Mouse (Mus musculus) neural tube, embryonic 13.5 days (tissue): ENCODE results near the gene Cdc42bpg. TPM values are rescaled to one million over a fixed set of nuclear protein-coding genes. Genes with fewer than 3 reads are reported as not detected.
"Not testable (repeated sequence)": the region's sequence is repeated elsewhere in the genome, so short reads cannot be mapped to it uniquely, and the experiment has no call there.

Experiments used
- ATAC-seq: fragments of 200-750 bp; cut with Nextera tagmentation; 2 replicates; pipeline ENCODE4 v1.8.0; 2017; ENCODE audit warnings: low read depth, mild to moderate bottlenecking, moderate TSS enrichment, moderate library complexity
- H3K27ac ChIP-seq: fragments of 300-500 bp; sonication (generic); replicated peaks from 2 replicates; pipeline ENCODE4 v1.5.1; 2015; ENCODE audit warnings: moderate library complexity, mild to moderate bottlenecking, inconsistent platforms
- H3K27me3 ChIP-seq: fragments of 300-500 bp; sonication (generic); 2 replicates; pipeline ENCODE4 v1.6.1; 2015; ENCODE audit warnings: mild to moderate bottlenecking, inconsistent platforms
- H3K36me3 ChIP-seq: fragments of 300-500 bp; sonication (generic); 2 replicates; pipeline ENCODE4 v1.6.1; 2015; ENCODE audit warnings: mild to moderate bottlenecking, inconsistent platforms
- H3K4me1 ChIP-seq: fragments of 300-500 bp; sonication (generic); replicated peaks from 2 replicates; pipeline ENCODE4 v1.6.1; 2015; ENCODE audit warnings: inconsistent platforms
- H3K4me2 ChIP-seq: fragments of 300-500 bp; sonication (generic); 2 replicates; pipeline ENCODE4 v1.6.1; 2015; ENCODE audit warnings: inconsistent platforms, mild to moderate bottlenecking, moderate library complexity
- H3K4me3 ChIP-seq: fragments of 300-500 bp; sonication (generic); 2 replicates; pipeline ENCODE4 v1.5.1; 2015; ENCODE audit warnings: mild to moderate bottlenecking, inconsistent platforms
- H3K9ac ChIP-seq: fragments of 300-500 bp; sonication (generic); 2 replicates; pipeline ENCODE4 v1.6.1; 2015; ENCODE audit warnings: moderate library complexity, mild to moderate bottlenecking, inconsistent platforms
- H3K9me3 ChIP-seq: fragments of 300-500 bp; sonication (generic); 2 replicates; pipeline ENCODE4 v1.6.1; 2016; ENCODE audit warnings: inconsistent platforms
- WGBS: fragments of 180-500 bp; shearing (Covaris S2); methylation state at CpG from one replicate; pipeline ENCODE4 v1.1.7; 2015; 5-methylcytosine and 5-hydroxymethylcytosine counted together
- polyA plus RNA-seq: library from polyadenylated mRNA; unstranded; fragments of >200 nt; fragmentation: Nextera tagmentation; extraction: Ambion mirVana; gene quantifications from 2 replicates; pipeline ENCODE4 v1.2.1, GENCODE M21; 2015

Gene Cdc42bpg
- polyA plus RNA-seq, 1 experiment from 2014 or later = 0.57 TPM

GRCm38 (mm10) chr19:6289696-6290238 lies 16.5 kb upstream of the Cdc42bpg start:
- WGBS = 95% methylated on average over 14 of the region's 14 CpGs
- Histone ChIP-seq H3K9me3 (no peaks in the 10 kb centered on the region), H3K27me3 (no peaks in the 10 kb centered on the region), H3K4me2 (no peak overlapping the region), H3K4me3 (no peak overlapping the region), H3K27ac (no peak overlapping the region), H3K36me3 (peaks cover 76% of the 10 kb centered on the region), H3K4me1 (peaks cover 27% of the 10 kb centered on the region; the same call in 1 of the 2 replicates), H3K9ac (no peak overlapping the region)
- no peak for ATAC-seq

- H3K4me1 ChIP-seq = peaks cover 24% of the 10 kb centered on the region; the same call in 1 of the 2 replicates
- H3K9me3 ChIP-seq, H3K27ac ChIP-seq, H3K9ac ChIP-seq, H3K4me3 ChIP-seq, H3K27me3 ChIP-seq, H3K4me2 ChIP-seq: not testable (repeated sequence)
- ATAC-seq = 0 out of 2 replicates have a peak, but pooled peaks have one; percentile 11
- WGBS = 90% methylated on average over 5 of the region's 6 CpGs
- peaks cover 76% of the 10 kb centered on the region for H3K36me3 ChIP-seq
Observed at GRCm38 (mm10) chr19:6290720-6291116, 15.5 kb upstream of the Cdc42bpg start.

GRCm38 (mm10) chr19:6291117-6291781 lies 15.0 kb upstream of the Cdc42bpg start:
- H3K9ac ChIP-seq = no peak overlapping the region; the same call in none of the 2 replicates
- peak; percentile 19; the same call in 1 of the 2 replicates for ATAC-seq
- peaks cover 76% of the 10 kb centered on the region for H3K36me3 ChIP-seq
- no peak overlapping the region for H3K4me2 ChIP-seq
- no peaks in the 10 kb centered on the region for H3K27me3 ChIP-seq
- 77% methylated on average over 10 of the region's 10 CpGs for WGBS
- no peaks in the 10 kb centered on the region for H3K9me3 ChIP-seq
- no peak overlapping the region; the same call in 1 of the 2 replicates for H3K27ac ChIP-seq
- H3K4me3 ChIP-seq = no peak overlapping the region
- peaks cover 19% of the 10 kb centered on the region; the same call in 1 of the 2 replicates for H3K4me1 ChIP-seq

GRCm38 (mm10) chr19:6292262-6292661 lies 14.0 kb upstream of the Cdc42bpg start:
- no peaks in the 10 kb centered on the region for H3K27me3 ChIP-seq
- no peak overlapping the region for H3K4me2 ChIP-seq
- ATAC-seq = no peak
- peaks cover 11% of the 10 kb centered on the region; the same call in 1 of the 2 replicates for H3K4me1 ChIP-seq
- H3K9me3 ChIP-seq = no peaks in the 10 kb centered on the region
- peaks cover 76% of the 10 kb centered on the region for H3K36me3 ChIP-seq
- H3K4me3 ChIP-seq = no peak overlapping the region
- 95% methylated on average over 5 of the region's 5 CpGs for WGBS
- no peak overlapping the region for H3K9ac ChIP-seq
- no peak overlapping the region for H3K27ac ChIP-seq

GRCm38 (mm10) chr19:6294301-6294700 lies 12.0 kb upstream of the Cdc42bpg start:
- ATAC-seq = no peak
- H3K27ac ChIP-seq = no peak overlapping the region
- H3K4me1 ChIP-seq = no peaks in the 10 kb centered on the region
- 95% methylated on average over 17 of the region's 17 CpGs for WGBS
- H3K4me2 ChIP-seq = no peak overlapping the region
- H3K4me3 ChIP-seq = no peak overlapping the region
- peaks cover 82% of the 10 kb centered on the region for H3K36me3 ChIP-seq
- no peaks in the 10 kb centered on the region for H3K9me3 ChIP-seq
- H3K9ac ChIP-seq = no peak overlapping the region
- H3K27me3 ChIP-seq = no peaks in the 10 kb centered on the region

- H3K36me3 ChIP-seq = peaks cover 90% of the 10 kb centered on the region
- 87% methylated on average over 5 of the region's 5 CpGs for WGBS
Observed at GRCm38 (mm10) chr19:6296551-6297210, 9.6 kb upstream of the Cdc42bpg start.

GRCm38 (mm10) chr19:6297641-6298040 lies 8.6 kb upstream of the Cdc42bpg start:
- no peak for ATAC-seq
- peaks cover 83% of the 10 kb centered on the region for H3K36me3 ChIP-seq
- no peak overlapping the region for H3K27ac ChIP-seq
- no peaks in the 10 kb centered on the region for H3K9me3 ChIP-seq
- 93% methylated on average over 9 of the region's 9 CpGs for WGBS
- peaks cover 7% of the 10 kb centered on the region; the same call in 1 of the 2 replicates for H3K4me1 ChIP-seq
- no peak overlapping the region for H3K4me3 ChIP-seq
- no peak overlapping the region for H3K9ac ChIP-seq
- H3K4me2 ChIP-seq = no peak overlapping the region
- H3K27me3 ChIP-seq = no peaks in the 10 kb centered on the region

More at GRCm38 (mm10) chr19:6296551-6297210, 9.6 kb upstream of the Cdc42bpg start:
- Histone ChIP-seq H3K4me3 (no peak overlapping the region), H3K9ac (no peak overlapping the region), H3K27me3 (no peaks in the 10 kb centered on the region), H3K27ac (no peak overlapping the region), H3K9me3 (no peaks in the 10 kb centered on the region), H3K4me2 (no peak overlapping the region), H3K4me1 (peaks cover 7% of the 10 kb centered on the region; the same call in 1 of the 2 replicates)
- no peak for ATAC-seq

- H3K4me3 ChIP-seq = no peak overlapping the region
- no peaks in the 10 kb centered on the region for H3K9me3 ChIP-seq
- no peaks in the 10 kb centered on the region for H3K27me3 ChIP-seq
- no peak for ATAC-seq
- H3K36me3 ChIP-seq = peaks cover 75% of the 10 kb centered on the region
- no peak overlapping the region for H3K27ac ChIP-seq
- H3K9ac ChIP-seq = no peak overlapping the region
- WGBS = 82% methylated on average over 4 of the region's 4 CpGs
- H3K4me2 ChIP-seq = no peak overlapping the region
- H3K4me1 ChIP-seq = peaks cover 7% of the 10 kb centered on the region; the same call in 1 of the 2 replicates
Observed at GRCm38 (mm10) chr19:6299003-6299402, 7.3 kb upstream of the Cdc42bpg start.

GRCm38 (mm10) chr19:6299450-6300267 lies 6.6 kb upstream of the Cdc42bpg start:
- Histone ChIP-seq H3K4me2 (no peak overlapping the region), H3K4me1 (peaks cover 7% of the 10 kb centered on the region; the same call in 1 of the 2 replicates), H3K4me3 (no peak overlapping the region), H3K36me3 (peaks cover 68% of the 10 kb centered on the region), H3K27ac (no peak overlapping the region), H3K9ac (no peak overlapping the region), H3K9me3 (no peaks in the 10 kb centered on the region), H3K27me3 (no peaks in the 10 kb centered on the region)
- 82% methylated on average over 7 of the region's 7 CpGs for WGBS
- ATAC-seq = no peak

- ATAC-seq = no peak
- Histone ChIP-seq H3K4me3 (no peak overlapping the region), H3K4me1 (peaks cover 7% of the 10 kb centered on the region; the same call in 1 of the 2 replicates), H3K27me3 (no peaks in the 10 kb centered on the region), H3K9ac (no peak overlapping the region), H3K9me3 (no peaks in the 10 kb centered on the region), H3K4me2 (no peak overlapping the region), H3K27ac (no peak overlapping the region), H3K36me3 (peaks cover 61% of the 10 kb centered on the region)
- 68% methylated on average over 7 of the region's 7 CpGs for WGBS
Observed at GRCm38 (mm10) chr19:6300402-6300841, 5.8 kb upstream of the Cdc42bpg start.

- Histone ChIP-seq H3K27me3 (no peaks in the 10 kb centered on the region), H3K36me3 (peaks cover 44% of the 10 kb centered on the region), H3K9me3 (no peaks in the 10 kb centered on the region), H3K4me2 (no peak overlapping the region), H3K4me3 (no peak overlapping the region), H3K27ac (no peak overlapping the region), H3K4me1 (peaks cover 14% of the 10 kb centered on the region), H3K9ac (no peak overlapping the region)
- 95% methylated on average over 5 of the region's 5 CpGs for WGBS
- no peak for ATAC-seq
Observed at GRCm38 (mm10) chr19:6302114-6302513, 4.1 kb upstream of the Cdc42bpg start.
